Mouse (Mus musculus) neural tube, embryonic 13.5 days (tissue): ENCODE measurements at regions not wholly inside any gene's neighbourhood (a gene's known extent, or its start where the extent isn't known, plus 50 kb on each side); places are given as distances from the start of the nearest gene placed in this dataset.

Experiments
- ATAC-seq: fragments of 200-750 bp; cut with Nextera tagmentation; 2 replicates; pipeline ENCODE4 v1.8.0; 2017; ENCODE audit warnings: low read depth, mild to moderate bottlenecking, moderate TSS enrichment, moderate library complexity
- H3K27ac ChIP-seq: fragments of 300-500 bp; sonication (generic); replicated peaks from 2 replicates; pipeline ENCODE4 v1.5.1; 2015; ENCODE audit warnings: moderate library complexity, mild to moderate bottlenecking, inconsistent platforms
- H3K27me3 ChIP-seq: fragments of 300-500 bp; sonication (generic); 2 replicates; pipeline ENCODE4 v1.6.1; 2015; ENCODE audit warnings: mild to moderate bottlenecking, inconsistent platforms
- H3K36me3 ChIP-seq: fragments of 300-500 bp; sonication (generic); 2 replicates; pipeline ENCODE4 v1.6.1; 2015; ENCODE audit warnings: mild to moderate bottlenecking, inconsistent platforms
- H3K4me1 ChIP-seq: fragments of 300-500 bp; sonication (generic); replicated peaks from 2 replicates; pipeline ENCODE4 v1.6.1; 2015; ENCODE audit warnings: inconsistent platforms
- H3K4me2 ChIP-seq: fragments of 300-500 bp; sonication (generic); 2 replicates; pipeline ENCODE4 v1.6.1; 2015; ENCODE audit warnings: inconsistent platforms, mild to moderate bottlenecking, moderate library complexity
- H3K4me3 ChIP-seq: fragments of 300-500 bp; sonication (generic); 2 replicates; pipeline ENCODE4 v1.5.1; 2015; ENCODE audit warnings: mild to moderate bottlenecking, inconsistent platforms
- H3K9ac ChIP-seq: fragments of 300-500 bp; sonication (generic); 2 replicates; pipeline ENCODE4 v1.6.1; 2015; ENCODE audit warnings: moderate library complexity, mild to moderate bottlenecking, inconsistent platforms
- H3K9me3 ChIP-seq: fragments of 300-500 bp; sonication (generic); 2 replicates; pipeline ENCODE4 v1.6.1; 2016; ENCODE audit warnings: inconsistent platforms
- WGBS: fragments of 180-500 bp; shearing (Covaris S2); methylation state at CpG from one replicate; pipeline ENCODE4 v1.1.7; 2015; 5-methylcytosine and 5-hydroxymethylcytosine counted together

- ATAC-seq = no peak
Measured at GRCm38 (mm10) chr1:7494096-7494495, 2686.4 kb downstream of the Gm37988 start.

GRCm38 (mm10) chr1:7499042-7499441 lies 2691.3 kb downstream of the Gm37988 start:
- 80% methylated on average over 6 of the region's 6 CpGs for WGBS
- Histone ChIP-seq H3K4me3 (no peak overlapping the region), H3K27ac (no peak overlapping the region), H3K36me3 (no peaks in the 10 kb centered on the region), H3K4me2 (no peak overlapping the region), H3K27me3 (no peaks in the 10 kb centered on the region), H3K4me1 (no peaks in the 10 kb centered on the region), H3K9me3 (no peaks in the 10 kb centered on the region), H3K9ac (no peak overlapping the region)
- no peak for ATAC-seq

More at GRCm38 (mm10) chr1:7494096-7494495, 2686.4 kb downstream of the Gm37988 start:
- 94% methylated on average over 1 of the region's 1 CpGs for WGBS
- Histone ChIP-seq H3K9ac (no peak overlapping the region), H3K27me3 (no peaks in the 10 kb centered on the region), H3K27ac (no peak overlapping the region), H3K4me3 (no peak overlapping the region), H3K36me3 (no peaks in the 10 kb centered on the region), H3K9me3 (no peaks in the 10 kb centered on the region), H3K4me1 (no peaks in the 10 kb centered on the region), H3K4me2 (no peak overlapping the region)

GRCm38 (mm10) chr1:7502363-7502762 lies 2694.7 kb downstream of the Gm37988 start:
- Histone ChIP-seq H3K27ac (no peak overlapping the region), H3K4me3 (no peak overlapping the region), H3K27me3 (no peaks in the 10 kb centered on the region), H3K9ac (no peak overlapping the region), H3K4me1 (no peaks in the 10 kb centered on the region), H3K9me3 (no peaks in the 10 kb centered on the region), H3K36me3 (no peaks in the 10 kb centered on the region), H3K4me2 (no peak overlapping the region)
- ATAC-seq = no peak
- 43% methylated on average over 2 of the region's 2 CpGs for WGBS

GRCm38 (mm10) chr1:7518791-7519190 lies 2711.1 kb downstream of the Gm37988 start:
- no peaks in the 10 kb centered on the region for H3K4me1 ChIP-seq
- no peak overlapping the region for H3K4me2 ChIP-seq
- no peak overlapping the region for H3K9ac ChIP-seq
- H3K27ac ChIP-seq = no peak overlapping the region
- no peak overlapping the region for H3K4me3 ChIP-seq
- 78% methylated on average over 8 of the region's 8 CpGs for WGBS
- no peaks in the 10 kb centered on the region for H3K27me3 ChIP-seq
- no peak for ATAC-seq
- no peaks in the 10 kb centered on the region for H3K36me3 ChIP-seq
- H3K9me3 ChIP-seq = no peaks in the 10 kb centered on the region

- H3K27ac ChIP-seq = no peak overlapping the region
- H3K4me2 ChIP-seq = no peak overlapping the region
- H3K4me1 ChIP-seq = no peaks in the 10 kb centered on the region
- no peak overlapping the region for H3K4me3 ChIP-seq
- ATAC-seq = no peak
- H3K9me3 ChIP-seq = no peaks in the 10 kb centered on the region
- H3K27me3 ChIP-seq = no peaks in the 10 kb centered on the region
- no peak overlapping the region for H3K9ac ChIP-seq
- no peaks in the 10 kb centered on the region for H3K36me3 ChIP-seq
Measured at GRCm38 (mm10) chr1:7533506-7533905, 2725.8 kb downstream of the Gm37988 start.

GRCm38 (mm10) chr1:7535191-7535590 lies 2727.5 kb downstream of the Gm37988 start:
- ATAC-seq = no peak
- no peak overlapping the region for H3K27ac ChIP-seq
- H3K4me2 ChIP-seq = no peak overlapping the region
- H3K36me3 ChIP-seq = no peaks in the 10 kb centered on the region
- no peak overlapping the region for H3K9ac ChIP-seq
- H3K4me3 ChIP-seq = no peak overlapping the region
- H3K27me3 ChIP-seq = no peaks in the 10 kb centered on the region
- no peaks in the 10 kb centered on the region for H3K4me1 ChIP-seq
- H3K9me3 ChIP-seq = no peaks in the 10 kb centered on the region

- Histone ChIP-seq H3K27ac (no peak overlapping the region), H3K9me3 (no peaks in the 10 kb centered on the region), H3K4me3 (no peak overlapping the region), H3K4me2 (no peak overlapping the region), H3K9ac (no peak overlapping the region), H3K4me1 (no peaks in the 10 kb centered on the region), H3K36me3 (no peaks in the 10 kb centered on the region), H3K27me3 (no peaks in the 10 kb centered on the region)
- ATAC-seq = no peak
- 21% methylated on average over 2 of the region's 2 CpGs for WGBS
Measured at GRCm38 (mm10) chr1:7543492-7543891, 2735.8 kb downstream of the Gm37988 start.

- Histone ChIP-seq H3K27me3 (no peaks in the 10 kb centered on the region), H3K4me3 (no peak overlapping the region), H3K9ac (no peak overlapping the region), H3K4me2 (no peak overlapping the region), H3K27ac (no peak overlapping the region), H3K36me3 (no peaks in the 10 kb centered on the region), H3K9me3 (no peaks in the 10 kb centered on the region), H3K4me1 (no peaks in the 10 kb centered on the region)
- ATAC-seq = no peak
- 52% methylated on average over 2 of the region's 2 CpGs for WGBS
Measured at GRCm38 (mm10) chr1:7548261-7548660, 2740.6 kb downstream of the Gm37988 start.

GRCm38 (mm10) chr1:7574787-7575186 lies 2767.1 kb downstream of the Gm37988 start:
- H3K4me2 ChIP-seq = no peak overlapping the region
- H3K36me3 ChIP-seq = no peaks in the 10 kb centered on the region
- H3K27ac ChIP-seq = no peak overlapping the region
- no peak for ATAC-seq
- 94% methylated on average over 1 of the region's 1 CpGs for WGBS
- H3K4me1 ChIP-seq = no peaks in the 10 kb centered on the region
- no peak overlapping the region for H3K4me3 ChIP-seq
- no peaks in the 10 kb centered on the region for H3K27me3 ChIP-seq
- H3K9me3 ChIP-seq = no peaks in the 10 kb centered on the region
- no peak overlapping the region for H3K9ac ChIP-seq

GRCm38 (mm10) chr1:7586409-7586808 lies 2778.7 kb downstream of the Gm37988 start:
- H3K4me2 ChIP-seq = no peak overlapping the region
- 33% methylated on average over 3 of the region's 3 CpGs for WGBS
- H3K9me3 ChIP-seq = 0 out of 2 replicates have a peak, but pooled peaks cover under 1% of the 10 kb centered on the region

GRCm38 (mm10) chr1:7591327-7591726 lies 2783.6 kb downstream of the Gm37988 start:
- H3K9me3 ChIP-seq = no peaks in the 10 kb centered on the region

More at GRCm38 (mm10) chr1:7586409-7586808, 2778.7 kb downstream of the Gm37988 start:
- Histone ChIP-seq H3K27ac (no peak overlapping the region), H3K36me3 (no peaks in the 10 kb centered on the region), H3K9ac (no peak overlapping the region), H3K27me3 (no peaks in the 10 kb centered on the region), H3K4me3 (no peak overlapping the region), H3K4me1 (no peaks in the 10 kb centered on the region)
- no peak for ATAC-seq

More at GRCm38 (mm10) chr1:7591327-7591726, 2783.6 kb downstream of the Gm37988 start:
- Histone ChIP-seq H3K4me2 (no peak overlapping the region), H3K4me3 (no peak overlapping the region), H3K27me3 (no peaks in the 10 kb centered on the region), H3K36me3 (no peaks in the 10 kb centered on the region), H3K9ac (no peak overlapping the region), H3K4me1 (no peaks in the 10 kb centered on the region), H3K27ac (no peak overlapping the region)
- ATAC-seq = no peak
